Mouse (Mus musculus): Measurements from ENCODE around the gene Myadml2. TPM values are rescaled to one million over a fixed set of nuclear protein-coding genes. Genes with fewer than 3 reads are reported as not detected.

The Myadml2 gene
- polyA plus RNA-seq, 1 experiment from 2014 or later = 6.7 TPM

Small RNA genes within 50 kb of the gene (microRNA-seq; reads per million reads assigned to microRNA genes)
- gene Mir6936 = 1.3 reads per million

Other genes with a start within 250 kb of the Myadml2 start
- 43.0 and 49.6 TPM in 2 replicates for gene Nploc4, start 210.4 kb downstream of the Myadml2 start, polyA plus RNA-seq (2016; fragmentation: Nextera tagmentation; extraction: Ambion mirVana)
- not detected in 2 replicates for gene Tspan10, start 205.5 kb downstream of the Myadml2 start, polyA plus RNA-seq (2016; fragmentation: Nextera tagmentation; extraction: Ambion mirVana)
- 0.44 TPM in 1 of 2 replicates, not detected in the other for gene Pde6g, start 194.7 kb downstream of the Myadml2 start, polyA plus RNA-seq (2016; fragmentation: Nextera tagmentation; extraction: Ambion mirVana)
- 16.7 and 17.6 TPM in 2 replicates for gene Oxld1, start 190.1 kb downstream of the Myadml2 start, polyA plus RNA-seq (2016; fragmentation: Nextera tagmentation; extraction: Ambion mirVana)
- 27.0 and 36.1 TPM in 2 replicates for gene Ccdc137, start 190.0 kb downstream of the Myadml2 start, polyA plus RNA-seq (2016; fragmentation: Nextera tagmentation; extraction: Ambion mirVana)
- 46.0 and 52.2 TPM in 2 replicates for gene Arl16, start 180.6 kb downstream of the Myadml2 start, polyA plus RNA-seq (2016; fragmentation: Nextera tagmentation; extraction: Ambion mirVana)
- 259 and 270 TPM in 2 replicates for gene Mrpl12, start 163.5 kb downstream of the Myadml2 start, polyA plus RNA-seq (2016; fragmentation: Nextera tagmentation; extraction: Ambion mirVana)
- gene Slc25a10, start 156.3 kb downstream of the Myadml2 start, polyA plus RNA-seq (2016; fragmentation: Nextera tagmentation; extraction: Ambion mirVana) = 55.6 and 56.6 TPM in 2 replicates
- 0.26 and 2.2 TPM in 2 replicates for gene Gcgr, start 117.5 kb downstream of the Myadml2 start, polyA plus RNA-seq (2016; fragmentation: Nextera tagmentation; extraction: Ambion mirVana)
- 153 and 186 TPM in 2 replicates for gene Mcrip1, start 98.4 kb downstream of the Myadml2 start, polyA plus RNA-seq (2016; fragmentation: Nextera tagmentation; extraction: Ambion mirVana)
- not detected in 2 replicates for gene Ppp1r27, start 97.0 kb downstream of the Myadml2 start, polyA plus RNA-seq (2016; fragmentation: Nextera tagmentation; extraction: Ambion mirVana)
- gene P4hb, start 74.9 kb downstream of the Myadml2 start, polyA plus RNA-seq (2016; fragmentation: Nextera tagmentation; extraction: Ambion mirVana) = 550 and 670 TPM in 2 replicates
- gene Arhgdia, start 66.5 kb downstream of the Myadml2 start, polyA plus RNA-seq (2016; fragmentation: Nextera tagmentation; extraction: Ambion mirVana) = 587 and 673 TPM in 2 replicates
- gene Alyref, start 49.8 kb downstream of the Myadml2 start, polyA plus RNA-seq (2016; fragmentation: Nextera tagmentation; extraction: Ambion mirVana) = 365 and 444 TPM in 2 replicates
- 186 and 201 TPM in 2 replicates for gene Anapc11, start 49.7 kb downstream of the Myadml2 start, polyA plus RNA-seq (2016; fragmentation: Nextera tagmentation; extraction: Ambion mirVana)
- gene Npb, start 39.7 kb downstream of the Myadml2 start, polyA plus RNA-seq (2016; fragmentation: Nextera tagmentation; extraction: Ambion mirVana) = 4.8 and 7.0 TPM in 2 replicates
- gene Pcyt2, start 30.2 kb downstream of the Myadml2 start, polyA plus RNA-seq (2016; fragmentation: Nextera tagmentation; extraction: Ambion mirVana) = 119 and 130 TPM in 2 replicates
- gene Sirt7, start 22.9 kb downstream of the Myadml2 start, polyA plus RNA-seq (2016; fragmentation: Nextera tagmentation; extraction: Ambion mirVana) = 25.6 and 29.5 TPM in 2 replicates
- gene Mafg, start 14.6 kb downstream of the Myadml2 start, polyA plus RNA-seq (2016; fragmentation: Nextera tagmentation; extraction: Ambion mirVana) = 22.7 and 28.2 TPM in 2 replicates
- 28.5 and 29.9 TPM in 2 replicates for gene Pycr1, start 4.4 kb downstream of the Myadml2 start, polyA plus RNA-seq (2016; fragmentation: Nextera tagmentation; extraction: Ambion mirVana)
- 1.6 and 5.8 TPM in 2 replicates for gene Notum, start 13.0 kb upstream of the Myadml2 start, polyA plus RNA-seq (2016; fragmentation: Nextera tagmentation; extraction: Ambion mirVana)
- gene Aspscr1, start 24.8 kb upstream of the Myadml2 start, polyA plus RNA-seq (2016; fragmentation: Nextera tagmentation; extraction: Ambion mirVana) = 127 and 134 TPM in 2 replicates
- 124 and 136 TPM in 2 replicates for gene Cenpx, start 65.6 kb upstream of the Myadml2 start, polyA plus RNA-seq (2016; fragmentation: Nextera tagmentation; extraction: Ambion mirVana)
- gene Lrrc45, start 65.8 kb upstream of the Myadml2 start, polyA plus RNA-seq (2016; fragmentation: Nextera tagmentation; extraction: Ambion mirVana) = 31.7 and 43.6 TPM in 2 replicates
- gene Rac3, start 73.3 kb upstream of the Myadml2 start, polyA plus RNA-seq (2016; fragmentation: Nextera tagmentation; extraction: Ambion mirVana) = 6.9 and 13.8 TPM in 2 replicates
- gene Dcxr, start 79.1 kb upstream of the Myadml2 start, polyA plus RNA-seq (2016; fragmentation: Nextera tagmentation; extraction: Ambion mirVana) = 8.8 and 10.6 TPM in 2 replicates
- 1.1 and 1.3 TPM in 2 replicates for gene Cbr2, start 84.0 kb upstream of the Myadml2 start, polyA plus RNA-seq (2016; fragmentation: Nextera tagmentation; extraction: Ambion mirVana)
- 6.4 and 7.7 TPM in 2 replicates for gene Hmga1b, start 114.6 kb upstream of the Myadml2 start, polyA plus RNA-seq (2016; fragmentation: Nextera tagmentation; extraction: Ambion mirVana)
- gene Rfng, start 136.0 kb upstream of the Myadml2 start, polyA plus RNA-seq (2016; fragmentation: Nextera tagmentation; extraction: Ambion mirVana) = 28.4 and 30.4 TPM in 2 replicates
- gene Gps1, start 136.1 kb upstream of the Myadml2 start, polyA plus RNA-seq (2016; fragmentation: Nextera tagmentation; extraction: Ambion mirVana) = 184 and 208 TPM in 2 replicates
- gene Dus1l, start 148.2 kb upstream of the Myadml2 start, polyA plus RNA-seq (2016; fragmentation: Nextera tagmentation; extraction: Ambion mirVana) = 70.5 and 88.8 TPM in 2 replicates
- 55.2 and 74.9 TPM in 2 replicates for gene Fasn, start 176.4 kb upstream of the Myadml2 start, polyA plus RNA-seq (2016; fragmentation: Nextera tagmentation; extraction: Ambion mirVana)

All from heart, embryonic 10.5 days (tissue).